Mouse (Mus musculus) 3134 (cell line): Measurements from ENCODE around the gene Zbtb8os.

Experiments used
- DNase-seq: peaks from one replicate; pipeline ENCODE4 v3.0.0-alpha.2; 2011; ENCODE audit warnings: low spot score; ENCODE audit not compliant: insufficient read length; ENCODE audit errors: extremely low read depth

Gene Zbtb8os

GRCm38 (mm10) chr4:129335216-129336074, at the start of gene Zbtb8os, which contains the start of gene Rbbp4:
Gene Zbtb8os (plus strand): TSS chr4:129335695.
Gene Rbbp4 (minus strand): TSS chr4:129335370.
- peak; percentile 97 for DNase-seq

- DNase-seq = peak; percentile 73
Observed at GRCm38 (mm10) chr4:129286001-129286682, 49.4 kb upstream of the Zbtb8os start.

DNA sequence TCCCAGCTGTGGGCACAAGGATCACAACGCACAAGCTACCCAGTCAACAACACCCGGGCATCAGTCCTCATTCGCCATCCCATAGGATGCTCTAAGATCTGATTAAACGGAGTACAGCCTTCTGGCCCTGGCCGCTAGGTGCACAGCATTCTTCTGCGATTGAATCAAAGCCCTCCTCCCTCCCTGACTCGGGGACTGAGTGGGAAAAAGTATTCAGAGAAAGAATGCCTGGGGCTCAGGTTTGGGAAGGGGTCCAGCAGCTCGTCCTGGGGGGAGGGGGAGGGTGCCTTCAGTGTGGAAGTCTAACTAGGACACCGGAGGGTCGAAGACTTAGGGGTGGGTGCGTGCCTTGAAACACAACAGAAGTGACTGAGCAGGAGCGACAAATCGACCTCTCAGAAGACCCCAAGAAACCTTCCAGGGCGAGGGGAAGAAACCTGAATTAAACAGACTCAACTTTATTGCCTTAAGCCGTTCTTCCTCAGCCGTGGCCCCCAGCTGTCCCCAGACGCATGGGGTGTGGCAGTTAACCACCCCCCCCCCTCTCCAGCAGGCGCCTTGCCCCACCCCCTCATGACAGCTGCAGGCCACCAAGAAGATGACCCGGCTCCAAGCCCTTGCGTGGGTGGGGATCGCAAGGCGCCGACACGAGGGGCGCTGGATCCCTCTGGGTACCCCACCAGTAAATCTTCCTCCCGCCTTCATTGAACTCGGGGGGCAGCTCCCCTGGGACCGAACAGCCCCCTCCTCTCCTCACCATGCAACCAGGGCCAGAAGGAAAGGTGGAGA, 48.6 kb upstream of the Zbtb8os start:
- peak; percentile 69 for DNase-seq

DNA sequence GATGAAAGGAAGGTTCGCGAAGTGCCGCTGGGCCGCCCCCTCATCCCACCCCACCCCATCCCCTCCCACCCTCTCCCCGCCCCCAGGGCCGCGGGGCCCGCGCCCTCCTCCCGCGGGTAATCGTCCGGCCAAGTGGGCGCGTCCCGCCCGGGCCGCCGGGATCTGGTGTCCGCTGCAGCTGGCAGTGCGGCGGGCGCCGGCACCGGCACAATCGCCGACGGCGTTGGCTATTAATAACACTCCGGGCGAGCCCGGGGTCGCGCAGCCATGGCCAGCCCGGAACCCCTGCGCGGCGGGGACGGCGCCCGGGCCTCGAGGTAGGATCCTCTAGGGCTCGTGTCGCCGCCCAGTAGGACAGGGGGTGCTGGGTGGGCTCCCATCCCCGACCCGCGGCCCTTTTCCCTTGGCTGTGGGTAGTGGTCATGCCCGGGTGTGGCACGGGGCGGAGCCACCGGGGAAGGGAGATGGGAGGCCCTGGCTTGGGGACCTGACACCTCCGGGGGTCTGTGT, 48.0 kb upstream of the Zbtb8os start, which contains the start of gene Sync:
Gene Sync, plus strand, starts transcription at position 146 of the 510 bp plus-strand sequence.
- DNase-seq = peak; percentile 70

DNA sequence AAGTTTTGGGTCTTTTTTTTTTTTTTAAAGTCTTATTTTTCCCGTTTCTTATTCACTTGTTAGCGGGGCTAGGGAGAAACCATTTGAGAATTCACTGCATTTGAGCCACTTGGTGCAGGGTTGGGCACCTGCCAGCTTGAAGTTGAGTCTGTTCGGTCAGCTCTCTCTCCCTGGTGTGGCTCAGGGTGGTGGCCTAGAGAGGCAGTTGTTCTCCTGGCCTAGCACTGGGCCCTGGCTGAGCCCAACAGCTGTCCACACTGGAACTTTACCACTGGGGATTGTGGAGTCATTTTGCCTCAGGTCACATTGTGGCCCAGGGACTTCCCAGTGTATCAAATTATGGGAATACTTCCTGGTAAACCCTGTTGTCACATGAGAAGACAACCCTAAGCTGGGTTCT, 47.4 kb upstream of the Zbtb8os start:
- peak; percentile 64 for DNase-seq

- DNase-seq = no peak
Observed at GRCm38 (mm10) chr4:129289671-129290070, 45.8 kb upstream of the Zbtb8os start.

DNA sequence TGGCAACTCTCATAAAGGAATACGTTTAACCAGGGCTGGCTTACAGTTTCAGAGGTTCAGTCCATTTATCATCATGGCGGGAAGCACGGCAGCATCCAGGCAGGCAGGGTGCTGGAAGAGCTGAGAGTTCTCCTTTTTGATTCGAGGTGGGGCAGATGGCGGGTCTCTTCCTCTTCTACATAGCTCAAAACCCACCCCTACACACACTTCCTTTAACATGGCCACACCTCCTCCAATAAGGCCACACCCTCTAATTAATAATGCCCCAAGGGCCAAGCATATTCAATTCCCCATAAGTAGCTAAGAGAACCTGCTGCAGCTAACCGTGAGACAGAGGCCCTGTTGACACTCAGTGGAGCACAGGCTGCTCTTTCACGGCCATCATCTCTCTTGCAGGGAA, 42.7 kb upstream of the Zbtb8os start:
- DNase-seq = no peak

GRCm38 (mm10) chr4:129293702-129294101, 41.8 kb upstream of the Zbtb8os start:
- no peak for DNase-seq

DNA sequence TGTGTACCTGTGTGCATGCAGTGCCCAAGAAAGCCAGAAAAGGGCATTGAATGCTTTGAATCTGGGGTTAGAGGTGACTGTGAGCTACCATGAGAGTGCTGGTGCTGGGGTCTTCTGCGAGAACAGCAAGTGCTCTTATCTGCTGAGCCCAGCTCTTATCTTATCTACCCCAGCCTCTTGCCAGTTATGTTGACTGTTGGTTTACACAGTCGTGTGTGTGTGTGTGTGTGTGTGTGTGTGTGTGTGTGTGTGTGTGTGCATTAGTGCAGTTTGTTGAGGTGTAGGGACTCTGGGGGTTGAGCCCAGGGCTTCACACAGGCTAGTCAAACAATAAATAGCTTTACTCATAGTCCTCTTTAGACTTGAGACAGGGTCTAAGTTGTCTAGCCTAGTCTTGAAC, 40.3 kb upstream of the Zbtb8os start:
- no peak for DNase-seq

GRCm38 (mm10) chr4:129296066-129296465, 39.4 kb upstream of the Zbtb8os start:
- DNase-seq = no peak

- no peak for DNase-seq
Observed at GRCm38 (mm10) chr4:129297724-129298123, 37.8 kb upstream of the Zbtb8os start.

DNA sequence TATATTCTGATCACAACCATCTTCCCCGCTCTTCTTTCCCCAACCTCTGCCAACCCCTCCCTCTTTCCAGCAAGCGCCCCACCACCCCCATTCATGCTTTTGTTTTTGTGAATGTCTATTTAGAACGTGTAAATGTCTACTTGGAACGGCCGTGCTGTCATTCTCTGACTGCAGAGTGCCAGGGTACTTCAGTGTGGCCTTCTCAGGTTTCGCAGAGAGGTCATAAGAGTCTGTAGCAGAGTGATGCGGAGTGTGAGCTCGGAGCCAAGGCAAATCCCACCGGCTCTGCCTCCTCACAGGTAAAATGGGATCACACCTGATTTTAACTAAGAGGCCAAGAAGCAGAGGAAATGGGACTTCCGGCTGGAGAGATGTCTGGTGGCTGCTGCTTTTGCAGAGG, 36.4 kb upstream of the Zbtb8os start:
- no peak for DNase-seq

GRCm38 (mm10) chr4:129303401-129303800, 32.1 kb upstream of the Zbtb8os start:
- DNase-seq = peak; percentile 18

DNA sequence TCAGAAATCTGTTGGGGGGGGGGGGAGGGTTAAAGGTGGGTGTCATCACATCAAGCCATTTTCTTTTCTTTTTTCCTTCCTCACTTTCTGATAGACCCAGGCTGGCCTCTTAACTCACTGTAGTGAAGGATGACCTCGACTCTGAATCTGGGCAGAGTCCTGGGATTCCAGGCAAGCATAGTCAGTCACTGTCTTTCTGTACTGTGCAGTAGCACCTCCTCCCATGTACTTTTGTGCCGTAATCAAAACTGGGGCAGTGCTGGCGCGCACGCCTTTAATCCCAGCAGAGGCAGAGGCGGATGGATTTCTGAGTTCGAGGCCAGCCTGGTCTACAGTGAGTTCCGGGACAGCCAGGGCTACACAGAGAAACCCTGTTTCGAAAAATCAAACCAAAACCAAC, 31.7 kb upstream of the Zbtb8os start:
- no peak for DNase-seq

- DNase-seq = no peak
Observed at GRCm38 (mm10) chr4:129304306-129304705, 31.2 kb upstream of the Zbtb8os start.

DNA sequence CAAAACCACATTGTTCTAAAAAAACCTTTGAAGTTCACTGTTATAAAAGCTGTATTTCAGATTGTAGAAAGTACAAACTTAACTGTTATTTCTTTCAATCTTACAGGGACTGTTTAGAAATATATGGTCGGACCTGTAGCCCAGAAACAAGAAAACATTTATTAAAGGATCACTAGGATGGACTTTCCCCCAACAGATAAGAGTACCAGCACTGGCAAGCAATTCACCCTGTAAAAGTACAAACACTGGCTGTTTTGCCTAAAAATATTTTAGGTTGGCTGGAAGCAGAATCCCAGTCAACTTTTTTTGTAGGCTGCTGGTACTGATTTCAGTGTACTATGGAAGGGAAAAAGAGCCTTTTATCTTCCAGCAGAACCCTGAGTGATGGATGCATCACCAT, 27.6 kb upstream of the Zbtb8os start:
- DNase-seq = no peak

DNA sequence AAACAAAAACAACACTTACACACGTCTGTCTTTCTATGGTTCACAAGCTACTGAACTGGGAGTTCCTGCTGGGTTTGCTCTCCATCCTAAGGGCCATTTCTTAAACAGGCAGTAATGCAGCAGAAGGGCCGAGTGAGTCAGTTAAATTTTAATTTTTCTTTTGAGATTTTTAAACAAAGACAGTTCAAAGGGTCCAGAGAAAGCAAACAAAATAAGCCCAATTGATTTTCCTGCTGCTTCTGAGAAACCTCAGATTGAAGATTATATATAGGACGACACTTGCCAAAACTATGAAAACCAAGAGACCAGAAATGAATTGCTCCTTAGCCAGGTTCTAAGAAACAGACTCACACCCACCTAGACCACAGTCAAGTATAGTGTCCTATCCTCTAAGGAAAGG, 21.6 kb upstream of the Zbtb8os start:
- DNase-seq = no peak

GRCm38 (mm10) chr4:129320876-129321275, 14.6 kb upstream of the Zbtb8os start:
- no peak for DNase-seq

- no peak for DNase-seq
Observed at GRCm38 (mm10) chr4:129322042-129322441, 13.5 kb upstream of the Zbtb8os start.

GRCm38 (mm10) chr4:129323491-129323890, 12.0 kb upstream of the Zbtb8os start:
- no peak for DNase-seq

GRCm38 (mm10) chr4:129324756-129325155, 10.7 kb upstream of the Zbtb8os start:
- DNase-seq = peak; percentile 62
